Mouse (Mus musculus): ENCODE measurements around the gene Slc46a2.

DNA sequence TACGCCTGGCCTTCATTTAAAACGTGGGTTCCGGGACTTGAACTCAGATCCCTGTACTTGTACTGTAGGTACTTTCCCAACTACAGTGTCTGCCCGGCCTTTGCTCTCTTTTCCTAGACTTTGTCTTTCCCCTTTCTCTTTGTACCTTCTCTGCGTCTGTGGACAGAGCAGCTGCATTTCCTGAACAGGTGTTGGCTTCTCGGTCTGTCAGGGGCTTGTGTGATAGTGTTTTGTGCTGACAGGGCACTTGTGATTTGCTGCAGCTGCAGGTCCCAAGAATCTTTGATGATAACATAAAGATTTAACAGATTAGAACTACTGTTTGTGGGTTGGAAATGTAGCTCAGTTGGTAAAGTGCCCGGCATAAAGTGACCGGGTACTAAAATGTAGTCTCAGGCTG, 36.3 kb downstream of the Slc46a2 start:
- TF ChIP-seq CTCF (IDR thresholded peaks at IDR 0.05; ENCODE audit: insufficient read depth, low read depth, low read length) (no peak), POLR2A (IDR thresholded peaks at IDR 0.05; ENCODE audit: insufficient read depth, low read depth, low read length) (no peak)

All from olfactory bulb, adult 2 months (tissue).